ENCODE assay signal across 29 mouse cellular contexts in genomic region chr2:56992851-56993250, GRCm38 (mm10).
DNase-seq lines count a peak whose midpoint lies in the region; ATAC-seq and TF ChIP-seq lines count a peak whose summit lies in the region.
"Had no signal": no experiment of that assay in that cellular context is flagged by ENCODE, and none has a peak within 500 bp of the region (broad histone marks: within the 10 kb centered on the region; RNA-seq: fewer than 3 reads in every experiment).

No protein-coding gene starts in this region.

- H3K4me3 ChIP-seq in lung, postnatal 0 days (ENCODE audit: low read depth, low read length), result no peak overlapping the region
- H3K4me3 ChIP-seq: embryonic facial prominence, embryonic 12.5 days; embryonic facial prominence, embryonic 15.5 days; gastrocnemius, adult 2 months; heart, embryonic 12.5 days; heart, embryonic 15.5 days had no signal

- TF ChIP-seq CTCF in lung, postnatal 0 days (IDR thresholded peaks at IDR 0.05), result no peak

- no peak for TF ChIP-seq EP300 in lung, postnatal 0 days (IDR thresholded peaks at IDR 0.05)

- no peaks in the 10 kb centered on the region for H3K9me3 ChIP-seq in lung, postnatal 0 days (ENCODE audit: low read length)
- H3K9me3 ChIP-seq: embryonic facial prominence, embryonic 12.5 days; embryonic facial prominence, embryonic 15.5 days; G1E; heart, embryonic 12.5 days; heart, embryonic 15.5 days had no signal

- no peak overlapping the region for H3K27ac ChIP-seq in lung, postnatal 0 days (ENCODE audit: low read length)
- H3K27ac ChIP-seq: embryonic facial prominence, embryonic 12.5 days; embryonic facial prominence, embryonic 15.5 days; gastrocnemius, adult 2 months; heart, embryonic 15.5 days; hindbrain, embryonic 14.5 days; hindbrain, postnatal 0 days had no signal

- no peak overlapping the region for H3K9ac ChIP-seq in lung, postnatal 0 days (replicated peaks; ENCODE audit: low read depth)
- H3K9ac ChIP-seq: embryonic facial prominence, embryonic 12.5 days; embryonic facial prominence, embryonic 15.5 days; forebrain, postnatal 0 days; heart, embryonic 12.5 days; heart, embryonic 15.5 days; hindbrain, embryonic 14.5 days had no signal

- no peaks in the 10 kb centered on the region for H3K27me3 ChIP-seq in lung, postnatal 0 days (replicated peaks; ENCODE audit: insufficient read depth, low read length)
- H3K27me3 ChIP-seq: CH12.LX; embryonic facial prominence, embryonic 12.5 days; embryonic facial prominence, embryonic 15.5 days; heart, embryonic 12.5 days; heart, embryonic 15.5 days had no signal

- H3K36me3 ChIP-seq in lung, postnatal 0 days (ENCODE audit: insufficient read depth, low read length), result no peaks in the 10 kb centered on the region
- H3K36me3 ChIP-seq: embryonic facial prominence, embryonic 12.5 days; embryonic facial prominence, embryonic 15.5 days; G1E; heart, embryonic 12.5 days; heart, embryonic 15.5 days had no signal

- intact Hi-C loops in left cerebral cortex, postnatal 4 days (cut with DNase I), result no loop called here

- no peaks in the 10 kb centered on the region for H3K4me1 ChIP-seq in lung, postnatal 0 days (ENCODE audit: insufficient read depth, low read depth, low read length)
- H3K4me1 ChIP-seq: embryonic facial prominence, embryonic 12.5 days; embryonic facial prominence, embryonic 15.5 days; heart, embryonic 15.5 days had no signal

- peak; percentile 29 to 44 for DNase-seq in cerebellum, postnatal 10 days
- no peak for DNase-seq in cerebellum, adult 18-20 months
- DNase-seq in left cerebral cortex, postnatal 4 days, result peak; percentile 11
- no peak for DNase-seq in left cerebral cortex, adult 9 months (ENCODE audit: low spot score in 2 of 2)
- peak; percentile 24 for DNase-seq in lung, postnatal 0 days (ENCODE audit: low spot score)
- no peak for DNase-seq in lung, postnatal 10 days
- DNase-seq in urinary bladder, postnatal 14 days (ENCODE audit: low spot score), result peak; percentile 16
- no peak for DNase-seq in urinary bladder, postnatal 36 days (ENCODE audit: low spot score in 2 of 2)
- DNase-seq: adrenal gland, adult 8-10 months; B cell, adult 2 months; cerebellum, adult 8-10 months; cerebellum, postnatal 25 days; forebrain, postnatal 0 days; gastrocnemius, adult 2 months; gastrocnemius, postnatal 14 days; heart, adult 18-20 months; heart, postnatal 10 days; heart, postnatal 4 days had no signal

- ATAC-seq in lung, postnatal 0 days, result no peak
- ATAC-seq: forebrain, embryonic 14.5 days; forebrain, postnatal 0 days; hindbrain, postnatal 0 days; inflammation-experienced regulatory T-cells, adult 6 months; Patski had no signal

- WGBS in lung, postnatal 0 days, result 46% methylated on average over 5 of the region's 5 CpGs

- H3K4me2 ChIP-seq in lung, postnatal 0 days (replicated peaks; ENCODE audit: low read depth, low read length), result no peak overlapping the region
- H3K4me2 ChIP-seq: embryonic facial prominence, embryonic 12.5 days; embryonic facial prominence, embryonic 15.5 days; heart, embryonic 12.5 days; heart, embryonic 15.5 days; hindbrain, embryonic 14.5 days had no signal

Comparison
In these comparisons a context has a peak if more than half of its experiments do, and no peak if none do; other contexts are left out.
1. DNase-seq: peak in cerebellum, postnatal 10 days (2 of 2), left cerebral cortex, postnatal 4 days (single experiment), lung, postnatal 0 days (single experiment) and urinary bladder, postnatal 14 days (single experiment); none in cerebellum, adult 18-20 months (0 of 2), left cerebral cortex, adult 9 months (0 of 2), lung, postnatal 10 days (single experiment) and urinary bladder, postnatal 36 days (0 of 2).